In the genomic region with DNA sequence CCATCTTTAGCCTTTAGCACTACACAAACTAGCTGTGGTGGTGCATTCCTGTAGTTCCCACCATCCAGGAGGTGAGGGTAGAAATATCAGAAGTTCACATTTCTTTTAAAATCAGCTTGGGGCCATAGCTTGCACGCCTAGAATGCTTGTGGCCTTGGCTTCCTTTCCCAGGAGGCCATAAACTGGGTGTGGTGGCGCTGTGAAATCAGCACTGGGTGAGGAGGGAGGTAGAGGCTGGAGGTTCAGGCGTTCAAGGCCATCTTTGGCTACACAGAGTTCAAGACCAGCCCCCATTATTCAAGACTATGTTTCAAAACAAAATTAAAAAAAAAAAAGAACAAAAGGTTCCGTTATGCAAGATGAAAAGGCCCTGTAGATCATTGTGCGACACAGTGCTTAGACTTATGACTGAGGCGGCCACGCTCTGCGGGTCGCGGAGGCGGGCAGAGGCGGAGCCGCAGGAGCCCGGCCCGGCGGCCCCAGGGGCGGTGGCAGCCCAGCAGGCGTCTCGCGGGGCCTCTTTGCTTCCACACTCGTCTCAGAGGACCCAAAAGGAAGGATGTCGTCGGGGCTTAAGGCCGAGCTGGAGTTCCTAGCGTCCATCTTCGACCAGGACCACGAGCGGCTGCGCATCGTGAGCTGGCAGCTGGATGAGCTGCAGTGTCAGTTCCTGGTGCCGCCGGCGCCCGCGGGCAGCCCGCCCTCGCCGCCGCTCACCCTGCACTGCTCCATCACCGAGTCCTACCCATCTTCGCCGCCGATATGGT, we compare ENCODE assay signal across 8 mouse cellular contexts.
DNase-seq lines count a peak whose midpoint lies in the region; ATAC-seq and TF ChIP-seq lines count a peak whose summit lies in the region.

No protein-coding gene starts in this region.

- no peaks in the 10 kb centered on the region for H3K36me3 ChIP-seq in forebrain, embryonic 11.5 days (ENCODE audit: control insufficient read depth, insufficient read depth, low read length)
- H3K36me3 ChIP-seq in lung, embryonic 14.5 days (ENCODE audit: insufficient read depth), result no peaks in the 10 kb centered on the region
- no peaks in the 10 kb centered on the region for H3K36me3 ChIP-seq in neural tube, embryonic 14.5 days (ENCODE audit: control insufficient read depth, insufficient read depth, low read length)

- peak overlapping the region; percentile 54 for H3K4me2 ChIP-seq in forebrain, embryonic 11.5 days (ENCODE audit: low read depth, low read length, severe bottlenecking)
- H3K4me2 ChIP-seq in lung, embryonic 14.5 days, result peak overlapping the region; percentile 65
- H3K4me2 ChIP-seq in neural tube, embryonic 14.5 days (ENCODE audit: low read depth, low read length), result peak overlapping the region; percentile 51

- peak overlapping the region; percentile 63 for H3K4me3 ChIP-seq in bone marrow, adult 2 months (replicated peaks; ENCODE audit: control insufficient read depth, low read depth, low read length)
- H3K4me3 ChIP-seq in forebrain, embryonic 11.5 days (ENCODE audit: low read depth, low read length), result peak overlapping the region; percentile 34
- H3K4me3 ChIP-seq in lung, embryonic 14.5 days (ENCODE audit: low read depth, low read length), result peak overlapping the region; percentile 39
- peak overlapping the region; percentile 31 for H3K4me3 ChIP-seq in neural tube, embryonic 14.5 days (ENCODE audit: low read depth, low read length)

- intact Hi-C loops in heart, postnatal 25 days (cut with DNase I), result no loop called here

- peak; percentile 43; the same call in 1 of the 2 replicates for TF ChIP-seq POLR2A in bone marrow, adult 2 months (IDR thresholded peaks at IDR 0.05; ENCODE audit: borderline replicate concordance, control insufficient read depth, low read depth, low read length)

- no peaks in the 10 kb centered on the region for H3K9me3 ChIP-seq in forebrain, embryonic 11.5 days (ENCODE audit: control insufficient read depth, low read length)
- no peaks in the 10 kb centered on the region for H3K9me3 ChIP-seq in lung, embryonic 14.5 days (ENCODE audit: low read depth, low read length)
- H3K9me3 ChIP-seq in neural tube, embryonic 14.5 days (ENCODE audit: control insufficient read depth, low read length), result no peaks in the 10 kb centered on the region

- DNase-seq in forebrain, embryonic 11.5 days (ENCODE audit: low spot score), result peak; percentile 57
- DNase-seq in heart, postnatal 25 days (ENCODE audit: low spot score), result peak; percentile 12
- DNase-seq in layer of hippocampus, adult 18-20 months (ENCODE audit: low spot score in 2 of 2), result peak; percentile 4 to 27
- peak; percentile 61 for DNase-seq in lung, embryonic 14.5 days
- DNase-seq in thymus, adult 18-20 months, result peak; percentile 8 to 10

- H3K4me1 ChIP-seq in bone marrow, adult 2 months (ENCODE audit: control insufficient read depth, insufficient read depth, low read length), result no peaks in the 10 kb centered on the region
- H3K4me1 ChIP-seq in forebrain, embryonic 11.5 days (replicated peaks; ENCODE audit: control insufficient read depth, insufficient read depth, low read length), result no peaks in the 10 kb centered on the region
- H3K4me1 ChIP-seq in lung, embryonic 14.5 days (ENCODE audit: insufficient read depth), result no peaks in the 10 kb centered on the region
- H3K4me1 ChIP-seq in neural tube, embryonic 14.5 days (ENCODE audit: control insufficient read depth, insufficient read depth, low read length), result no peaks in the 10 kb centered on the region

- no peak for TF ChIP-seq CTCF in bone marrow, adult 2 months (IDR thresholded peaks at IDR 0.05; ENCODE audit: control insufficient read depth, insufficient read depth, low read length)
- no peak for TF ChIP-seq CTCF in lung, embryonic 14.5 days (IDR thresholded peaks at IDR 0.05; ENCODE audit: low read depth)

- H3K9ac ChIP-seq in forebrain, embryonic 11.5 days (ENCODE audit: low read length), result peak overlapping the region; percentile 51
- H3K9ac ChIP-seq in lung, embryonic 14.5 days, result peak overlapping the region; percentile 45
- peak overlapping the region; percentile 46 for H3K9ac ChIP-seq in neural tube, embryonic 14.5 days (replicated peaks; ENCODE audit: low read depth, low read length)

- 6% methylated on average over 43 of the region's 43 CpGs for WGBS in bone marrow, adult 2 months
- 23% methylated on average over 43 of the region's 43 CpGs for WGBS in forebrain, embryonic 11.5 days
- 11% methylated on average over 42 of the region's 43 CpGs for WGBS in lung, embryonic 14.5 days
- 15% methylated on average over 34 of the region's 43 CpGs for WGBS in neural tube, embryonic 14.5 days

- no peaks in the 10 kb centered on the region for H3K27me3 ChIP-seq in forebrain, embryonic 11.5 days (ENCODE audit: control insufficient read depth, insufficient read depth, low read length)
- H3K27me3 ChIP-seq in lung, embryonic 14.5 days (ENCODE audit: insufficient read depth, low read length), result no peaks in the 10 kb centered on the region
- no peaks in the 10 kb centered on the region for H3K27me3 ChIP-seq in neural tube, embryonic 14.5 days (ENCODE audit: control insufficient read depth, insufficient read depth, low read length)

- 0 out of 2 replicates have a peak overlapping the region, but pooled peaks have one; percentile 14 for H3K27ac ChIP-seq in bone marrow, adult 2 months (ENCODE audit: control insufficient read depth, insufficient read depth, low read depth, low read length, poor library complexity)
- no peak overlapping the region for H3K27ac ChIP-seq in forebrain, embryonic 11.5 days (ENCODE audit: low read depth, low read length)
- H3K27ac ChIP-seq in lung, embryonic 14.5 days (ENCODE audit: low read depth), result no peak overlapping the region
- H3K27ac ChIP-seq in neural tube, embryonic 14.5 days (ENCODE audit: low read depth, low read length), result no peak overlapping the region; the same call in 1 of the 2 replicates

- peak; percentile 90 for ATAC-seq in CD4-positive, CD25-positive, alpha-beta regulatory T cell, adult 4 months
- no peak for ATAC-seq in forebrain, embryonic 11.5 days (replicated peaks; ENCODE audit: low FRiP score)
- peak; percentile 79 for ATAC-seq in lung, embryonic 14.5 days (ENCODE audit: insufficient read depth)
- ATAC-seq in neural tube, embryonic 14.5 days (ENCODE audit: low read depth), result peak; percentile 85

Comparison
In these comparisons a context has a peak if more than half of its experiments do, and no peak if none do; other contexts are left out.
1. DNase-seq: peak in every context shown above with its lines; median percentile 61 in lung, embryonic 14.5 days; 57 in forebrain, embryonic 11.5 days; 16 in layer of hippocampus, adult 18-20 months; 12 in heart, postnatal 25 days; 9 in thymus, adult 18-20 months.